Mouse (Mus musculus) hindbrain, postnatal 0 days (tissue): Measurements from ENCODE around the gene Socs3. TPM values are rescaled to one million over a fixed set of nuclear protein-coding genes. Genes with fewer than 3 reads are reported as not detected.

ENCODE experiments used
- ATAC-seq: fragments of 200-750 bp; cut with Nextera tagmentation; 2 replicates; pipeline ENCODE4 v1.8.0; 2017; ENCODE audit warnings: mild to moderate bottlenecking, moderate TSS enrichment, moderate library complexity
- DNase-seq: peaks from one replicate; pipeline ENCODE4 v3.0.0-alpha.2; 2015; ENCODE audit warnings: low spot score
- H3K27ac ChIP-seq: fragments of 300-500 bp; sonication (generic); 2 replicates; pipeline ENCODE4 v1.5.1; 2014; ENCODE audit warnings: mild to moderate bottlenecking
- H3K27me3 ChIP-seq: fragments of 300-500 bp; sonication (generic); 2 replicates; pipeline ENCODE4 v1.6.1; 2014; ENCODE audit warnings: low read length, mixed read lengths; ENCODE audit not compliant: insufficient read depth
- H3K36me3 ChIP-seq: fragments of 300-500 bp; sonication (generic); 2 replicates; pipeline ENCODE4 v1.6.1; 2014; ENCODE audit warnings: low read length, mixed read lengths; ENCODE audit not compliant: insufficient read depth
- H3K4me1 ChIP-seq: fragments of 300-500 bp; sonication (generic); 2 replicates; pipeline ENCODE4 v1.6.1; 2014; ENCODE audit warnings: antibody characterized with exemption, low read length, mixed read lengths; ENCODE audit not compliant: insufficient read depth
- H3K4me2 ChIP-seq: fragments of 300-500 bp; sonication (generic); 2 replicates; pipeline ENCODE4 v1.6.1; 2014; ENCODE audit warnings: low read depth, mild to moderate bottlenecking, low read length, moderate library complexity, mixed read lengths
- H3K4me3 ChIP-seq: fragments of 300-500 bp; sonication (generic); 2 replicates; pipeline ENCODE4 v1.5.1; 2014; ENCODE audit warnings: low read length
- H3K9ac ChIP-seq: fragments of 300-500 bp; sonication (generic); replicated peaks from 2 replicates; pipeline ENCODE4 v1.6.1; 2014; ENCODE audit warnings: mild to moderate bottlenecking, low read length, moderate library complexity, mixed read lengths
- H3K9me3 ChIP-seq: fragments of 300-500 bp; sonication (generic); 2 replicates; pipeline ENCODE4 v1.6.1; 2016; ENCODE audit warnings: low read length, mixed read lengths
- CTCF ChIP-seq: IDR thresholded peaks from 2 replicates; pipeline ENCODE4 v1.5.1; 2016; ENCODE audit warnings: antibody characterized with exemption, control low read depth, low read depth
- WGBS: fragments of 180-500 bp; shearing (Covaris S2); extraction: QIAGEN DNeasy Blood & Tissue Kit; methylation state at CpG from one replicate; pipeline ENCODE4 v1.1.7; 2014; 5-methylcytosine and 5-hydroxymethylcytosine counted together
- polyA plus RNA-seq: library from polyadenylated mRNA; unstranded; fragments of >200 nt; fragmentation: Nextera tagmentation; extraction: Ambion mirVana; gene quantifications from 2 replicates; pipeline ENCODE4 v1.2.1, GENCODE M21; 2015
- total RNA-seq: library from RNA; depleted of rRNA; stranded (reverse); fragments of >200 nt; gene quantifications from 2 replicates; pipeline ENCODE4 v1.2.3, GENCODE M21; 2014

Gene Socs3
- total and polyA plus RNA-seq, 2 experiments from 2014 or later = 6.0 to 12.3 TPM

GRCm38 (mm10) chr11:117963091-117963793 lies 6.6 kb downstream of the Socs3 start:
- 1% methylated on average over 40 of the region's 40 CpGs for WGBS

GRCm38 (mm10) chr11:117962228-117963067 lies 7.4 kb downstream of the Socs3 start:
- H3K36me3 ChIP-seq = no peaks in the 10 kb centered on the region
- no peaks in the 10 kb centered on the region for H3K9me3 ChIP-seq
- ATAC-seq = no peak
- peaks cover 15% of the 10 kb centered on the region for H3K4me1 ChIP-seq
- peak overlapping the region; percentile 69; the same call in 1 of the 2 replicates for H3K4me2 ChIP-seq
- TF ChIP-seq CTCF = no peak
- no peak overlapping the region for H3K9ac ChIP-seq
- no peak for DNase-seq
- H3K4me3 ChIP-seq = no peak overlapping the region
- 36% methylated on average over 10 of the region's 10 CpGs for WGBS
- no peaks in the 10 kb centered on the region for H3K27me3 ChIP-seq
- H3K27ac ChIP-seq = peak overlapping the region; percentile 59

More at GRCm38 (mm10) chr11:117963091-117963793, 6.6 kb downstream of the Socs3 start:
- peak; percentile 21; the same call in 1 of the 2 replicates for TF ChIP-seq CTCF
- peak overlapping the region; percentile 28 for H3K9ac ChIP-seq
- no peaks in the 10 kb centered on the region for H3K36me3 ChIP-seq
- H3K27ac ChIP-seq = peak overlapping the region; percentile 59
- peak overlapping the region; percentile 26 for H3K4me3 ChIP-seq
- no peaks in the 10 kb centered on the region for H3K27me3 ChIP-seq
- H3K4me2 ChIP-seq = peak overlapping the region; percentile 69
- DNase-seq (peak; percentile 96), ATAC-seq (peak; percentile 94)
- no peaks in the 10 kb centered on the region for H3K9me3 ChIP-seq
- peaks cover 22% of the 10 kb centered on the region for H3K4me1 ChIP-seq

- H3K4me3 ChIP-seq = no peak overlapping the region
- DNase-seq (no peak), ATAC-seq (no peak)
- no peak overlapping the region for H3K9ac ChIP-seq
- no peaks in the 10 kb centered on the region for H3K9me3 ChIP-seq
- H3K36me3 ChIP-seq = no peaks in the 10 kb centered on the region
- H3K4me2 ChIP-seq = no peak overlapping the region
- peaks cover 5% of the 10 kb centered on the region for H3K4me1 ChIP-seq
- no peaks in the 10 kb centered on the region for H3K27me3 ChIP-seq
- TF ChIP-seq CTCF = no peak
- no peak overlapping the region for H3K27ac ChIP-seq
These were observed 9.2 kb downstream of the Socs3 start for GRCm38 (mm10) chr11:117960601-117961000.

- TF ChIP-seq CTCF = no peak
- H3K4me3 ChIP-seq = no peak overlapping the region
- H3K4me1 ChIP-seq = peaks cover 5% of the 10 kb centered on the region
- H3K9ac ChIP-seq = no peak overlapping the region
- ATAC-seq (no peak), DNase-seq (no peak)
- H3K4me2 ChIP-seq = no peak overlapping the region
- no peaks in the 10 kb centered on the region for H3K9me3 ChIP-seq
- WGBS = 50% methylated on average over 17 of the region's 17 CpGs
- H3K27me3 ChIP-seq = no peaks in the 10 kb centered on the region
- H3K27ac ChIP-seq = no peak overlapping the region
- H3K36me3 ChIP-seq = no peaks in the 10 kb centered on the region
These were observed 10.0 kb downstream of the Socs3 start for GRCm38 (mm10) chr11:117959741-117960381.

GRCm38 (mm10) chr11:117959166-117959565 lies 10.7 kb downstream of the Socs3 start:
- H3K36me3 ChIP-seq = no peaks in the 10 kb centered on the region
- H3K9me3 ChIP-seq = no peaks in the 10 kb centered on the region
- H3K27ac ChIP-seq = no peak overlapping the region
- 80% methylated on average over 4 of the region's 4 CpGs for WGBS
- TF ChIP-seq CTCF = no peak
- no peak overlapping the region for H3K9ac ChIP-seq
- H3K4me2 ChIP-seq = no peak overlapping the region
- ATAC-seq (no peak), DNase-seq (no peak)
- H3K4me1 ChIP-seq = peaks cover 10% of the 10 kb centered on the region
- no peaks in the 10 kb centered on the region for H3K27me3 ChIP-seq
- H3K4me3 ChIP-seq = no peak overlapping the region

GRCm38 (mm10) chr11:117958197-117958596 lies 11.7 kb downstream of the Socs3 start:
- Histone ChIP-seq H3K36me3 (no peaks in the 10 kb centered on the region), H3K27me3 (no peaks in the 10 kb centered on the region), H3K4me3 (no peak overlapping the region), H3K4me1 (peaks cover 7% of the 10 kb centered on the region), H3K9ac (no peak overlapping the region), H3K4me2 (no peak overlapping the region), H3K27ac (no peak overlapping the region), H3K9me3 (no peaks in the 10 kb centered on the region)
- ATAC-seq (no peak), DNase-seq (no peak)
- 52% methylated on average over 7 of the region's 7 CpGs for WGBS
- TF ChIP-seq CTCF = no peak
